Mouse (Mus musculus) ES-E14 (cell line): ENCODE data around the gene Irf1.

Source experiments
- CHD2 ChIP-seq: IDR thresholded peaks from 2 replicates; pipeline ENCODE4 v1.6.1; 2014; ENCODE audit warnings: mild to moderate bottlenecking, low read depth, low read length, inconsistent platforms
- MAFK ChIP-seq: IDR thresholded peaks from 2 replicates; pipeline ENCODE4 v1.6.1; 2014; ENCODE audit warnings: mild to moderate bottlenecking, low read depth, low read length, inconsistent platforms; ENCODE audit not compliant: insufficient read depth
- ZC3H11A ChIP-seq: IDR thresholded peaks from 2 replicates; pipeline ENCODE4 v1.6.1; 2012; ENCODE audit warnings: low read depth, mild to moderate bottlenecking, inconsistent platforms, low read length, borderline replicate concordance

DNA sequence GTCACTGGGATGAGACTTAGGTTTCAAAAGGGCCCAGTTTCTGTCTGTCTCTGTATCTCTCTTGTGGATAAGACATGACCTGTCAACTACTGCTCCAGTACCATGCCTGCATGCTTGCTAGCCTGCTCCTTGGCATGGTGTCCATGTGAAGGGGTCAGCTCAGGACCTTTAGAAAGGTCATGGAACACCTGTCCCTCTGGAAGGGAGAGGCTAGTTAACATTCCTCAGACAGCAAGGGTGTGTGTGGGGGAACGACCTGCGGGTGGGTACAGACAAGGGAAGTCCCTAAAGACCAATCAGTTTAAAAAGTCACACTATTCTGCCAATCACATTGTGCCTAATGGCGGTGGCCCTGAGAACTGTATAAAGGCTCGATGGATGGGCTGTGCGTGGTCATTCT is 31.2 kb downstream of the Irf1 start:
- TF ChIP-seq MAFK (no peak), ZC3H11A (no peak), CHD2 (no peak)
